Mouse (Mus musculus) olfactory bulb, adult 2 months (tissue): ENCODE data around the gene Hist2h2bb.

Source experiments
- CTCF ChIP-seq: fragments of 200-500 bp; IDR thresholded peaks from 2 replicates; pipeline ENCODE4 v1.5.1; 2012; ENCODE audit warnings: low read depth, mild to moderate bottlenecking, low read length, moderate library complexity; ENCODE audit not compliant: insufficient read depth
- POLR2A ChIP-seq: fragments of 200-500 bp; IDR thresholded peaks from 2 replicates; pipeline ENCODE4 v1.6.1; 2012; ENCODE audit warnings: mild to moderate bottlenecking, low read depth, low read length, moderate library complexity; ENCODE audit not compliant: insufficient read depth

GRCm38 (mm10) chr3:96228828-96229227 lies 40.7 kb upstream of the Hist2h2bb start:
- TF ChIP-seq CTCF (no peak), POLR2A (no peak)
